Mouse (Mus musculus) cerebellum, postnatal 10 days (tissue): Measurements from ENCODE around the gene Ptgdr.
"Not testable (repeated sequence)": the region's sequence is repeated elsewhere in the genome, so short reads cannot be mapped to it uniquely, and the experiment has no call there.

Experiments
- DNase-seq, 2 experiments: peaks; one replicate each; pipeline ENCODE4 v3.0.0; 2021; ENCODE audit warnings: mixed read lengths in 2 of 2

Ptgdr gene

GRCm38 (mm10) chr14:44858868-44859613 is at the start of gene Ptgdr:
Gene Ptgdr (minus strand): TSS chr14:44859375.
- DNase-seq, result no peak

- no peak for DNase-seq
These were observed 48.6 kb upstream of the Ptgdr start for GRCm38 (mm10) chr14:44907774-44908173.

DNA sequence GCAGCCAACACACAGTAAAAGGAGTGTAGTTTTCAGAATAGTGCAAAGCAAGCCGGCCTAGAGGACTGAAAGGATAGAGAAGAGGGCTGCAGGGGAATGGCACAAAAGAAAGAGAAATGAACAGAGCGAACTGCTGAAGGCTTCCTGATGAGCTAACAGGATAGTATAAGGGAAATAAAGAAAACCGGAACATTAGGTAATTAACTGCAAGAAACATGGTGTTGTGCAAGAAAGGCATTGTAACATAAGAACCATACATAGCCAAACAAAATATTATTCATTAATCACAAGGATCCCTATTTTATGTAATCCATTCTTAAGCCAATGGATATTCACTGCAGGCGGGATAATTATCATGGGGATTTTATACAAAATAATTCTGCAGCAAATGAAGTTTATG is 45.0 kb upstream of the Ptgdr start:
- DNase-seq, result no peak

DNA sequence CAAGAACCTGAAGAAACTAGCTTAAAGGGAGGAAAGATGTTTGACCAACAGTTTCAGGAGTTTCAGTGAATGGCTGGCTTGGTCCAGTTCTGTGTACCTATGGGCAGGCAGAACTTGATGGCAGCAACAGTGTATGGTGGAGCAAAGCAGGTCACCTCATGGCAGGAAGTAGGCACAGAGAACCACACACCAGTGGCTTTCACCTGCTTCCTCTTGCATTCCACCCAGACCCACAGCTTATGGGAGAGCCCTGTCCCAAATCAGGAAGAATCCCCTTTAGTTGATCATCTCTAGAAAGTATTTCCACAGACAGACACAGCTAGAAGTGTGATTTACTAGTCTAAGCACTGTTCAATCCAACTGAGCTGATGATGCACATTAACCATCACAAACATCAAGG is 42.6 kb upstream of the Ptgdr start:
- not testable (repeated sequence) for DNase-seq

GRCm38 (mm10) chr14:44891387-44892132 is 32.4 kb upstream of the Ptgdr start:
- DNase-seq, result no peak

GRCm38 (mm10) chr14:44869686-44870085 is 10.5 kb upstream of the Ptgdr start:
- DNase-seq, result no peak

DNA sequence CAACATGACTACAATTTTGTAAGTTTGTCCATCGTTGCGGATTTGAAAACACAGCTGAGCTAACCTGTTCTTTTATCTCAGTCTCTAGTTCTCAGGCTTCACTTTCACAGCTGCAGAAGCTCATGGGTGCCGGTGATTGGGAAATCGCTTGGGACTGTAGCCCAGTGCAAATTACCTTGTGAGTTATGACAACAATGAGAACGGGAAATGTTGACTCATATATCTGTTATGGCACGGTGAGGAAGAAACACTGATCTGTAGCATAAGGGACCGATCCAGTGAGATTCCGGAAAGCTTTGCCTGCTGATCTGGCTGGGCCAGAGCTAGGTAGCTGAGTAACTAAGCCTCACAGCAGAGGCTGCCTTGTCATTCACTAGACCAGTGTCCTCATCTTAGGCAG is 6.5 kb upstream of the Ptgdr start:
- no peak for DNase-seq

- no peak for DNase-seq
These were observed 3.9 kb upstream of the Ptgdr start for GRCm38 (mm10) chr14:44863086-44863485.

DNA sequence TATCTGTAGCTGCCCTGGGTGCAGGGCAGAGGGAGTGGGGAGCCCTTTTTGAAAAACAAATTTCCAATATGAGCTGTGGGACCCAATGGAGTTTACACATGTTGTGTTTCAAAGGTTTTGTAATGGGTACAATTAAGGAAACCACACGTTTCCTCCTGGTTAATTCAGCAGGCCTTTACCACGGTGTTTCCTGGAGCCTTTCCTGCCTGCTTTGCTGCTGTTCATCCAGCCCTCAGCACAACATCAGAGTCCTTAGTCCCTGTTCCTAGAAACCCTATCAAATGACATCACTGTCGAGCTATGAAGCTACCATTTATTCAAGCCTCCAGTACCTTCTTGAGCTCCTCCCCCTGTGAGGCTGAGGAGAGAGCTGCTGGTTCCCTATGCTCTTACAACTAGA is 2.0 kb upstream of the Ptgdr start:
- DNase-seq, result no peak

DNA sequence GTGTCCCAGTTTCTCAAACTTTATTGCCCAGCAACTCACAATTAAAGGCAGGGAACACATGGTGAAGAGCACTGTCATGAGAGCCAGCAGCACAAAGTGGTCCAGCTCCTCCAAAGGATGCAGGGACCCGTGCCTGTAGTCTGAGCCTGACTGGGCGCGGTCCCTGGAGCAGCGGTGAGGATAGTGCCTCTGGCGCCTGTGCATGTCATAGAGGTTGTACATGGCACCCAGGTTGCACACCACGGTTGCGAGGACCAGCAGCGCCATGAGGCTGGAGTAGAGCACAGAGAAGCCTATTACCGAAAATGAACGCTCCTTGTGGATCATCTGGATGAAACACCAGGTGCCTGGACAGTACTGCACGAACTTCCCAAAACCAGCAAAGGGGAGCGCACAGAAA is 803 bp downstream of the Ptgdr start:
- no peak for DNase-seq

GRCm38 (mm10) chr14:44850637-44851036 is 8.5 kb downstream of the Ptgdr start:
- DNase-seq, result peak; percentile 13 to 32

GRCm38 (mm10) chr14:44847740-44848139 is 11.4 kb downstream of the Ptgdr start:
- DNase-seq, result no peak

DNA sequence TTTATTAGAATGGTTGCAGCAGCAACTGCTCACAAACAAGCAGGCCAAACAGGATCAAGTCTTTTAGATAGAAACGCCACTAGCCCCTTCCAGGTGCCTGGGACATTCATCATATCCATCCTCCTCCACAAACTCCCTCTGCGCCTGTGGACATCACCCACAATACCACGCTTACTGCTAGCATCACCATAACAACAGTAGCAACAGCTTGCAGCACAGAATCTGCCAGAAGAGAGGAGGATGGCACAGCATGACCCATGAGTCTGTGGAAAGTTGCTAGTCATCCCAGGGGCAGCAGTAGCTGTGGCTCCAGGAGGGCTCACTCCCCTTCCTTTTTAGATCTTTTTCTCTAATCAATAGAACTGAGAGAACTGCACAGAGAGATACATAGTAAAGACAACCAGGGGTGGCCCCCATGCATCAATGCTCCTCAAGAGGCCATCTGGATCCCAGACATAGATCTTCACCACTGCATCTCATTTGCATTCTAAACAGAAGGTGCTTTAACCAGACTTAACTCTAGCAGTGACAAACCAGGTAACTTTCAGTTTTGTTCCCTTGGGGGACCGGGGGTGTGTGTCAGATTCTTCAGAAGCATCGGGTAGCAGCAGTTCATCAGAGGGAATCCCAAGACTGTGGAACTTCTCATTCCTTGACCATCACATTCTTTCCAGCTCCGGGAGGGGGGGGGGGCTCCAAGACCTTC is 12.5 kb downstream of the Ptgdr start:
- no peak for DNase-seq

- peak; percentile 29 to 50 for DNase-seq
These were observed 15.1 kb downstream of the Ptgdr start for GRCm38 (mm10) chr14:44843768-44844755.

DNA sequence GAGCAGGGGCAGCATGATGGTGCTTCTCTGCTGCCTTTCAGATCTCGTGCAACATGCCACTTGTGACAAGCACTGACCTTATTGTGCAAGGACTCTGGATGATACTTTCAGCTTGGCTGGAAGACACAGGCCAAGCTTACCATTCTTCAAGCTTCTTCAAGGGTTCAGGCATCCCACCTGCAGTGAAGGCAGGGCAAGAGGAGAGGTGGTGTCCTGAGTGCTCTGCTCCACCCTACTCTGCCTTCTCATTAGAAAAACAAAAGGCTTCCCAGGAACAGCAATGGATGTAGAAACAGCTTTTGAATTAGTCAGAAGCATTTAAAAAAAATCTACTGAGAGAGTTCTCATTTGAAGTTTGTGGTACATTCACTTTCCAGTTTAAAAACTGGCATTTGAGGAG is 20.5 kb downstream of the Ptgdr start:
- DNase-seq, result no peak

GRCm38 (mm10) chr14:44835132-44835531 is 24.0 kb downstream of the Ptgdr start:
- no peak for DNase-seq

- not testable (repeated sequence) for DNase-seq
These were observed 25.0 kb downstream of the Ptgdr start for GRCm38 (mm10) chr14:44834134-44834533.

DNA sequence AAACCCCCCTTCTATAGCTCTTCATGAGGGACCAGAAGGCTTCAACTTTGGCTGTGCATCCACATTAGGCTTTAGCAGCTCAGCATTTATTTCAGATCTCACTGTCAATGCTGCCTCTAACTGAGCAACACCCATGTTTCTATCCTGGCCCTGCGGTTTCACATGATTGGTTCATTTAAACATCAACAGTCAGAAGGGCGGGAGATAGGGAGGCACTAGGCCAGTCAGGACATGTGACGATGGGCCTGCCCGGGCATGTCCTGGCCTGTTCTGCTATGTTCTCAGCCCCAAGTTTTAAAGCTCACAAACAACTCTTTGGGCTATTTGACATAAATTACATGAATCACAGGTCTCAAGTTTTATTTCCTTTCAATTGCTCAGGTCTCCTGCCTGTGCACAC is 26.1 kb downstream of the Ptgdr start:
- DNase-seq, result not testable (repeated sequence)

GRCm38 (mm10) chr14:44827736-44828135 is 31.4 kb downstream of the Ptgdr start:
- no peak for DNase-seq

DNA sequence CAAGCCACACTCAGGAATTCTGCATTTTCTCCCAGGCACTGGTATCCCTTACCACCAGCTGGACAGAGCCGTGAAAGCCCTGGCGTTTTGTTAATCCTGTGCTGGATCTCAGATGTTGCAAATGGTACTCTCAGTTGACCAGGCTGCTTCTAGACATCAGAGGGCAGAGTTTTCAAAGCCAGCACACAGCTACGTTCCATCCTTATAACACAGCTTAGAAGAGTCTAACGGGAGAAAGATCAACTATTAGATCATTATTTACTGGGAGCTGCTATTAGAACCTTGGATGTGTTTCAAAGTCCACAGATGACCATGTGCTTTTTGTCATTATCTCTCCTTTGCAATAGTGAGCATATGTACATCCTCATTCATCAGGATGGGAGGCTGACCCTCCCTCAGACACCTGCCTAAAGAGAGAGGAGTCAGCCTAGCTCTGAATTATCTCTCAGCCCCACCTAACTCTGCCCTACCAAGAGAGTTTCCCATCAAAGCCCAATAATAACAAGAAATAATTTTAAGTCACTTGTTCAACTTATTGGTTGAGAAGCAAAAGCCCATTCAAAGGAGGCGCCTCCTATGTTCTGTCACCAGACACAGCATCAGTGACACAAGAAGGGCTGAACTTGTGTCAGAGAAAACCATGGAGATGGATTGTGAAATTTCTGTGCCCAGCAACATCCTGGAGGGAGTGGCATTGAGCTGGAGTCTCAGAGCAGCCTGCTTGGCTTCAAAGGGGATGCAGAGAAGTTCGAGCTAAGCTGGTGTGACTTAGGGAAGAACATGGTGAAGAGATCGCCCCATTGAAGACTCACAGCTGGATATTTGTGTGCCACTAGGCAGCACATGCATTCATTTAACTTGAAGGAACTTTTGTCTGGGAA is 37.8 kb downstream of the Ptgdr start:
- no peak for DNase-seq

GRCm38 (mm10) chr14:44813152-44813551 is 46.0 kb downstream of the Ptgdr start:
- not testable (repeated sequence) for DNase-seq
